Mouse (Mus musculus) hindbrain, embryonic 12.5 days (tissue): Measurements from ENCODE around the gene Tnpo3. TPM values are rescaled to one million over a fixed set of nuclear protein-coding genes. Genes with fewer than 3 reads are reported as not detected.

Experiments
- ATAC-seq: fragments of 200-750 bp; cut with Nextera tagmentation; 2 replicates; pipeline ENCODE4 v1.8.0; 2017; ENCODE audit warnings: moderate TSS enrichment; ENCODE audit not compliant: low FRiP score
- H3K27ac ChIP-seq: fragments of 300-500 bp; sonication (generic); 2 replicates; pipeline ENCODE4 v1.5.1; 2016; ENCODE audit warnings: mild to moderate bottlenecking
- H3K27me3 ChIP-seq: fragments of 300-500 bp; sonication (generic); 2 replicates; pipeline ENCODE4 v1.6.1; 2016; ENCODE audit warnings: mild to moderate bottlenecking
- H3K36me3 ChIP-seq: fragments of 300-500 bp; sonication (generic); 2 replicates; pipeline ENCODE4 v1.6.1; 2016; ENCODE audit warnings: mild to moderate bottlenecking
- H3K4me1 ChIP-seq: fragments of 300-500 bp; sonication (generic); 2 replicates; pipeline ENCODE4 v1.6.1; 2016
- H3K4me2 ChIP-seq: fragments of 300-500 bp; sonication (generic); replicated peaks from 2 replicates; pipeline ENCODE4 v1.6.1; 2016; ENCODE audit warnings: mild to moderate bottlenecking
- H3K4me3 ChIP-seq: fragments of 300-500 bp; sonication (generic); 2 replicates; pipeline ENCODE4 v1.5.1; 2016; ENCODE audit warnings: mild to moderate bottlenecking
- H3K9ac ChIP-seq: fragments of 300-500 bp; sonication (generic); 2 replicates; pipeline ENCODE4 v1.6.1; 2016; ENCODE audit warnings: mild to moderate bottlenecking, moderate library complexity
- H3K9me3 ChIP-seq: fragments of 300-500 bp; sonication (generic); replicated peaks from 2 replicates; pipeline ENCODE4 v1.6.1; 2016; ENCODE audit warnings: mild to moderate bottlenecking
- WGBS: fragments of 180-500 bp; shearing (Covaris S2); methylation state at CpG from one replicate; pipeline ENCODE4 v1.1.7; 2016; 5-methylcytosine and 5-hydroxymethylcytosine counted together
- polyA plus RNA-seq: library from polyadenylated mRNA; unstranded; fragments of >200 nt; fragmentation: Nextera tagmentation; extraction: Ambion mirVana; gene quantifications from 2 replicates; pipeline ENCODE4 v1.2.1, GENCODE M21; 2016

Gene Tnpo3
- polyA plus RNA-seq, 1 experiment from 2014 or later: 107 TPM

DNA sequence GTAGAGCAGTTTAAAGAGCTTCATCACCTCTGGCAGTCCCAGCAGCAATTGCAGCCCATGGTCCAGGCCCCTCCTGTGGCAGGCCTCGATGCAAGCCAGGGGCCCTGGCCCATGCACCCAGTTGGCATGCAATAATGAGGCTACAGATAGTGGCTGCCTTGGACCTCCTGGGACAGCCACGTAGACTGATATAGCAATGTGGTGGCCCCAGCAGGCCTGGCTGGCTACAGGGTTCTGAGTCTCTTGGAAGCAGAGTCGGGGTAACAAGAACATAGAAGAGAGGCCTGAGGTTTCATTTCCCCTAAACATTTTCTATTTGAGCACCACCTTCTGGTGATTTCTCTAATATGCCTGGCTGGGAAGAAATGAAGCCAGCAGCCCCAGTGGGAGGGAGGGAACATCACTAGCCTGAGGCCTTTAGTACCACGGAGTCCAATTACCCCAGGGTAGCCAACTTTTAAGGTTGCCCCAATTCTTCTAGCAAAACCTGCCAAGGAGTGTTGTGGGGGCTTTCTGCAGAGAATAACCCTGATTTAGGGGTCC, 73.0 kb downstream of the Tnpo3 start:
- ATAC-seq: no peak
- H3K4me1 ChIP-seq: no peaks in the 10 kb centered on the region
- no peaks in the 10 kb centered on the region for H3K27me3 ChIP-seq
- no peaks in the 10 kb centered on the region for H3K9me3 ChIP-seq
- H3K4me3 ChIP-seq: no peak overlapping the region
- peaks cover 26% of the 10 kb centered on the region for H3K36me3 ChIP-seq
- H3K27ac ChIP-seq: no peak overlapping the region
- no peak overlapping the region for H3K9ac ChIP-seq
- WGBS: 76% methylated on average over 4 of the region's 4 CpGs
- no peak overlapping the region for H3K4me2 ChIP-seq

DNA sequence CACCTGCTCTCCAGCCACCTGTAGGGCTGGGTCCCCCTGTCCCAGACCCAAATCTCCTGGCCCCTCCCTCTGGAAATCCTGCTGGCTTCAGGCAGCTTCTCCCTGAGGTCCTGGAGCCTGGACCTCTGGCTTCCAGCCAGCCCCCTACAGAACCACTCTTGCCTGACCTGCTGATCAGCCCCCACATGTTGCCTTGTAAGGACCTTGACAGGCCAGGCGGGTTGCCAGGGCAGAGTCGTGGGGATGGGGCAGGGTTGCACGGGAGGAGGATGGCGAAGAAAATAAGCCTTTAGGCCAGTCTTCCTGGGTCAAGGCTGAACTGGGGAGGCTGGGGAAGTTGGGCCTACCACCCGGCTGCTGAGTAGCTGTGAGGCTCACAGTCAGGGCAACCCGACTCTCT, 74.4 kb downstream of the Tnpo3 start:
- Histone ChIP-seq H3K27me3 (peaks cover 10% of the 10 kb centered on the region), H3K4me2 (no peak overlapping the region), H3K9me3 (no peaks in the 10 kb centered on the region), H3K9ac (no peak overlapping the region), H3K4me1 (no peaks in the 10 kb centered on the region), H3K4me3 (no peak overlapping the region), H3K27ac (no peak overlapping the region), H3K36me3 (peaks cover 16% of the 10 kb centered on the region; the same call in 1 of the 2 replicates)
- ATAC-seq: no peak
- WGBS: 73% methylated on average over 6 of the region's 6 CpGs

DNA sequence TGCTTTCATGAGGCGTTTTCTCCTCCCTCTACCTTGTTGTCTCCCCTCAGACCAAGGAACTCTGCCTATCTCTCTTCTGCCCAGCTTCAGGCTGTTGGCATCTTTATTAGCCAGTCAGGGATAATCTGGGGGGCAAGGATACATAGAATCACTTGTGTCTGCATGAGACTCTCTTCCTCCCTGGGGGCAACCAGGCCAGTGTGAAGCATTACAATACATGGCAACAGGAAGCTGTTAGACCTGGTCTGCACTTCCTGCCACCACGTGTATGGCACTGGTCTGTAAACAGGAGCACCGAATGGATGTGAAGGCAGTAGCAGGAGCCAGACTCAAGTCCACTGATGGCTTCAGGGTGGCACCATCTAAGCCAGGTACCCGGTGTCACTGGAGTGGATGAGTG, 79.6 kb downstream of the Tnpo3 start:
- Histone ChIP-seq H3K9me3 (peaks cover 4% of the 10 kb centered on the region; the same call in 1 of the 2 replicates), H3K4me2 (no peak overlapping the region), H3K4me1 (peaks cover 28% of the 10 kb centered on the region), H3K27ac (no peak overlapping the region), H3K9ac (no peak overlapping the region), H3K4me3 (no peak overlapping the region), H3K27me3 (peaks cover 56% of the 10 kb centered on the region), H3K36me3 (no peaks in the 10 kb centered on the region)
- ATAC-seq: no peak
- 51% methylated on average over 4 of the region's 4 CpGs for WGBS

- Histone ChIP-seq H3K4me1 (peaks cover 28% of the 10 kb centered on the region), H3K4me3 (no peak overlapping the region), H3K4me2 (0 out of 2 replicates have a peak overlapping the region, but pooled peaks have one; percentile 4), H3K27me3 (peaks cover 58% of the 10 kb centered on the region), H3K36me3 (no peaks in the 10 kb centered on the region), H3K9ac (no peak overlapping the region), H3K27ac (no peak overlapping the region), H3K9me3 (peaks cover 4% of the 10 kb centered on the region; the same call in 1 of the 2 replicates)
- WGBS: 28% methylated on average over 2 of the region's 2 CpGs
- no peak for ATAC-seq
Observed at GRCm38 (mm10) chr6:29529444-29529820, 80.3 kb downstream of the Tnpo3 start.

- no peak for ATAC-seq
- Histone ChIP-seq H3K27ac (no peak overlapping the region), H3K9ac (no peak overlapping the region), H3K27me3 (peaks cover 63% of the 10 kb centered on the region), H3K36me3 (no peaks in the 10 kb centered on the region), H3K4me2 (peak overlapping the region; percentile 21; the same call in 1 of the 2 replicates), H3K9me3 (peaks cover 4% of the 10 kb centered on the region; the same call in 1 of the 2 replicates), H3K4me1 (peaks cover 28% of the 10 kb centered on the region), H3K4me3 (no peak overlapping the region)
- WGBS: 29% methylated on average over 13 of the region's 13 CpGs
Observed at GRCm38 (mm10) chr6:29528561-29529443, 80.9 kb downstream of the Tnpo3 start.

DNA sequence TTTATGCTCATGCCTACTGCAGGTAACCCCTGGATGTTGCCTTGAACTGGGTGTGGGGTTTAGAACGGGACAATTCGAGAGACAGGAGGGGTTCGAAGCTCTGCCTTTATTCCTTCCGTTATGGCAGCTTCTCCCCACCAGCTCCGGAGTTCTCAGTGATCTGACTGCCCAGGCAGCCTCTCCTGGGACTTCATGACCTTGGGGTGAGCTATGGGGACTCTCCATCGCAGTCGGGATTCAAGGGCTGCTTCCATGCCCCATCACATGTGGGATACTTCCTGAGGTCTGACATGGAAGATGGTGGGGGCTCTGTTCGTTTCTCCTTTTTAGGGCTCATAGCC, 81.6 kb downstream of the Tnpo3 start:
- ATAC-seq: no peak
- Histone ChIP-seq H3K27me3 (peaks cover 66% of the 10 kb centered on the region), H3K9me3 (peaks cover 4% of the 10 kb centered on the region; the same call in 1 of the 2 replicates), H3K4me2 (peak overlapping the region; percentile 21; the same call in 1 of the 2 replicates), H3K4me3 (no peak overlapping the region), H3K9ac (no peak overlapping the region), H3K27ac (no peak overlapping the region), H3K4me1 (peaks cover 28% of the 10 kb centered on the region), H3K36me3 (no peaks in the 10 kb centered on the region)
- WGBS: 10% methylated on average over 8 of the region's 8 CpGs

DNA sequence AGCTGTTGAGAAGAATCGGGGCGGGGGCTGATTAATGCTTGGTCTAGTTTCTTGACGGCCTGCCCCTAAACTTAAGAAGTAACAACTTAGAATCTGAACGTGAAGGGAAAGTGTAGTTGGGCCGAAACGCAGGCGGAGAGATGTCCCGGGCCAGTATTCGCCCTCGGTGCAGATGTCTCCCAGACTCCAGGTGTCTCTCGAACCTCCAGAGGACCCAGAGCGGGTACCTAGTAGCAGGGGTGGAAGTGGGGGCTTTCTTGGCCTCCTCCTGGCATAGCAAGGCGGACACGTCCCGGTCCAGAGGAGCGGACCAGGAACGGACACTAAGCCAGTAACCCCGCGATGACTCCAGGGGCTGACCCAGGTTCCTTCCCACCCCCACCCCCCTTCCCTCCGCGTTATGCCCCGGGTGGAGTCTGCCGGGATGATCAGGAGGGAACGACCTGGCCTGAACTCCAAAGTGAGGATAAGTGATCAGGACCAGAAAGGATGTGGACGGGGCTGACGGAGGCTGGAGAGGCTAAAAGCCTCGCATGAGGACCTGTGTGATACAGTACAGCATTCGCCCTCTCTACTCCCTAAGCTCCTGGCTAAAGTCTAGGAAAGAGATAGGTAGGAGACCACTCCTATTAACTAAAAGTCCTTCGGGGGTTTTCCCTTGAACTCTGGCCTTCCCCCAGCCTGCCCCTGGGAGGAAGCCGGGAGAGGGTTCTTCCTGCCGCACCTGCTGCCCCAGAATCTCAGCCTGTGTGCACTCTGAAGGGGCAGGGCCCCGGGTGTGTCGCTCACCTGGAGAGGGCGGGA, 82.1 kb downstream of the Tnpo3 start:
- H3K4me2 ChIP-seq: peak overlapping the region; percentile 98
- peaks cover 66% of the 10 kb centered on the region for H3K27me3 ChIP-seq
- no peak overlapping the region for H3K27ac ChIP-seq
- H3K9ac ChIP-seq: no peak overlapping the region
- peaks cover 4% of the 10 kb centered on the region; the same call in 1 of the 2 replicates for H3K9me3 ChIP-seq
- H3K4me3 ChIP-seq: peak overlapping the region; percentile 52
- no peaks in the 10 kb centered on the region for H3K36me3 ChIP-seq
- H3K4me1 ChIP-seq: peaks cover 28% of the 10 kb centered on the region
- no peak for ATAC-seq
- 5% methylated on average over 34 of the region's 34 CpGs for WGBS

GRCm38 (mm10) chr6:29526281-29527251, 83.1 kb downstream of the Tnpo3 start, which contains the start of gene Irf5:
Irf5 (plus strand) TSS chr6:29526625.
- H3K27ac ChIP-seq: no peak within 1 kb of the TSS
- ATAC-seq: peak; percentile 60
- H3K9ac ChIP-seq: peak within 1 kb of the TSS; percentile 60
- H3K27me3 ChIP-seq: peaks cover 66% of the 10 kb centered on the region
- H3K4me2 ChIP-seq: peak within 1 kb of the TSS; percentile 98
- H3K4me3 ChIP-seq: peak within 1 kb of the TSS; percentile 52
- H3K4me1 ChIP-seq: peaks cover 28% of the 10 kb centered on the region
- H3K36me3 ChIP-seq: no peaks in the 10 kb centered on the region
- peaks cover 4% of the 10 kb centered on the region; the same call in 1 of the 2 replicates for H3K9me3 ChIP-seq
- whole genome bisulfite sequencing: under 1% methylated on average over 78 of the region's 96 CpGs

DNA sequence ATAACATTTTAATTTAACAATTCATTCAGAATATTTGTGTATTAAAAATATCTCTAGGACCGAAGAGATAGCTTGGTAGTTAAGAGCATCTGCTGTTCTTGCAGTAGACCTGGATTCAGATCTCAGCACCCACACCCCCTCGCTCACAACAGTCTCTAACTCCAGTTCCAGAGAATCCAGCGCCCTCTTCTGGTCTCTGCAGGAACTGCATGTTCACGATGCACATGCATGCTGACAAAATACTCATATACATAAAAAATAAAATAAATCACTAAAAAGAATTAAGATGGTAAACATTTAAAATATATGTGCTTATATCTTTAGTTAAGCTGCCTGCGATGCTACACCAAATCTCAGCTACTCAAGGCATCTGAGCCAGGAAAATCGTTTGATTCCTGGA, 84.4 kb downstream of the Tnpo3 start:
- H3K4me1 ChIP-seq: peaks cover 28% of the 10 kb centered on the region
- H3K9me3 ChIP-seq: peaks cover 4% of the 10 kb centered on the region; the same call in 1 of the 2 replicates
- H3K36me3 ChIP-seq: no peaks in the 10 kb centered on the region
- H3K4me2 ChIP-seq: no peak overlapping the region
- no peak overlapping the region for H3K9ac ChIP-seq
- 65% methylated on average over 6 of the region's 6 CpGs for WGBS
- H3K4me3 ChIP-seq: no peak overlapping the region
- H3K27ac ChIP-seq: no peak overlapping the region
- H3K27me3 ChIP-seq: peaks cover 56% of the 10 kb centered on the region
- no peak for ATAC-seq

GRCm38 (mm10) chr6:29524034-29524489, 85.6 kb downstream of the Tnpo3 start:
- no peak overlapping the region for H3K4me3 ChIP-seq
- no peak overlapping the region for H3K27ac ChIP-seq
- peaks cover 44% of the 10 kb centered on the region for H3K27me3 ChIP-seq
- no peak overlapping the region for H3K9ac ChIP-seq
- H3K9me3 ChIP-seq: peaks cover 4% of the 10 kb centered on the region; the same call in 1 of the 2 replicates
- no peaks in the 10 kb centered on the region for H3K36me3 ChIP-seq
- WGBS: 75% methylated on average over 6 of the region's 6 CpGs
- H3K4me2 ChIP-seq: no peak overlapping the region
- peaks cover 24% of the 10 kb centered on the region for H3K4me1 ChIP-seq
- no peak for ATAC-seq
